ENCODE assay signal across 18 mouse cellular contexts in the genomic region with DNA sequence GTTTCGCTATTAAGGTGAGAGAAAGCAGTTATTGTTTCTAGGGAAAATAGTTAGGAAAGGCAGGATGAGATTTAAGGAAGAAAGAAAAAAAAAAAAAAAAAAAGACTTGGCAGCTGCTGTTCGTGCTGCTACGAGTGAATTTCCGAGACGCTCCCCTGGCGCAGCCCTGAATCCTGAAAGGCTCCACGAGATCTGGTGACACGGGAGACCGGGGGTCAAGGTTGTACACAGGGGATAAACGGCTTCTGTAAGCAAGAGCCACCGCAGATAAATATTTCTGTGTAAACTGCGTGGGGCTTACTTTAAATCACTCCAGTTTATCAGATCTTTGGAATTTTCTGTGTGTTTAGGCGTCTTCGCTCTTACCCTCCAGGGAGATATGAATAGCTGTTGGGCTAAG. TPM values are rescaled to one million over a fixed set of nuclear protein-coding genes. Genes with fewer than 3 reads are reported as not detected.
DNase-seq lines count a peak whose midpoint lies in the region; ATAC-seq and TF ChIP-seq lines count a peak whose summit lies in the region.
"Had no signal": no experiment of that assay in that cellular context is flagged by ENCODE, and none has a peak within 500 bp of the region (broad histone marks: within the 10 kb centered on the region; RNA-seq: fewer than 3 reads in every experiment).

No protein-coding gene starts in this region.

- H3K27me3 ChIP-seq in heart, postnatal 0 days (ENCODE audit: control insufficient read depth, insufficient read depth, low read length) = no peaks in the 10 kb centered on the region
- H3K27me3 ChIP-seq in neural tube, embryonic 13.5 days = no peaks in the 10 kb centered on the region
- H3K27me3 ChIP-seq in intestine, postnatal 0 days (replicated peaks; ENCODE audit: control insufficient read depth, insufficient read depth, low read length) = no peaks in the 10 kb centered on the region
- H3K27me3 ChIP-seq in stomach, postnatal 0 days (ENCODE audit: control insufficient read depth, insufficient read depth, low read length) = no peaks in the 10 kb centered on the region
- H3K27me3 ChIP-seq: CH12.LX; liver, embryonic 15.5 days had no signal

- H3K4me3 ChIP-seq in heart, postnatal 0 days (ENCODE audit: low read depth, low read length) = no peak overlapping the region
- H3K4me3 ChIP-seq in neural tube, embryonic 13.5 days = no peak overlapping the region
- no peak overlapping the region for H3K4me3 ChIP-seq in intestine, postnatal 0 days (ENCODE audit: low read depth, low read length)
- no peak overlapping the region for H3K4me3 ChIP-seq in stomach, postnatal 0 days (ENCODE audit: low read depth, low read length)
- H3K4me3 ChIP-seq: liver, embryonic 15.5 days; midbrain, embryonic 12.5 days had no signal

- TF ChIP-seq EP300 in heart, postnatal 0 days (IDR thresholded peaks at IDR 0.05; ENCODE audit: low read depth) = no peak
- TF ChIP-seq EP300 in stomach, postnatal 0 days (optimal IDR thresholded peaks at IDR 0.05) = no peak

- no peak for TF ChIP-seq CTCF in heart, postnatal 0 days (IDR thresholded peaks at IDR 0.05; ENCODE audit: low read depth)
- no peak for TF ChIP-seq CTCF in intestine, postnatal 0 days (IDR thresholded peaks at IDR 0.05; ENCODE audit: low read depth)
- TF ChIP-seq CTCF in stomach, postnatal 0 days (IDR thresholded peaks at IDR 0.05; ENCODE audit: low read depth) = no peak

- no peaks in the 10 kb centered on the region for H3K36me3 ChIP-seq in heart, postnatal 0 days (replicated peaks; ENCODE audit: control insufficient read depth, insufficient read depth, low read length)
- H3K36me3 ChIP-seq in neural tube, embryonic 13.5 days = no peaks in the 10 kb centered on the region
- H3K36me3 ChIP-seq in intestine, postnatal 0 days (ENCODE audit: control insufficient read depth, insufficient read depth) = no peaks in the 10 kb centered on the region
- H3K36me3 ChIP-seq in stomach, postnatal 0 days (ENCODE audit: control insufficient read depth, insufficient read depth, low read length) = no peaks in the 10 kb centered on the region
- H3K36me3 ChIP-seq: liver, embryonic 15.5 days; midbrain, embryonic 12.5 days had no signal

- H3K9me3 ChIP-seq in heart, postnatal 0 days (replicated peaks; ENCODE audit: control insufficient read depth, low read length) = no peaks in the 10 kb centered on the region
- no peaks in the 10 kb centered on the region for H3K9me3 ChIP-seq in neural tube, embryonic 13.5 days
- H3K9me3 ChIP-seq in intestine, postnatal 0 days (ENCODE audit: control insufficient read depth) = no peaks in the 10 kb centered on the region
- no peaks in the 10 kb centered on the region for H3K9me3 ChIP-seq in stomach, postnatal 0 days (ENCODE audit: control insufficient read depth, low read length)
- H3K9me3 ChIP-seq: liver, embryonic 15.5 days; midbrain, embryonic 12.5 days had no signal

- no peak overlapping the region for H3K9ac ChIP-seq in heart, postnatal 0 days (replicated peaks; ENCODE audit: low read depth, low read length)
- 0 out of 2 replicates have a peak overlapping the region, but pooled peaks have one; percentile 38 for H3K9ac ChIP-seq in neural tube, embryonic 13.5 days
- H3K9ac ChIP-seq in intestine, postnatal 0 days (ENCODE audit: low read depth, low read length) = no peak overlapping the region
- H3K9ac ChIP-seq in stomach, postnatal 0 days (ENCODE audit: low read length) = no peak overlapping the region
- H3K9ac ChIP-seq: liver, embryonic 15.5 days; midbrain, embryonic 12.5 days had no signal

- no peak for DNase-seq in heart, postnatal 0 days (ENCODE audit: low spot score)
- no peak for DNase-seq in heart, adult 18-20 months
- no peak for DNase-seq in neural tube, embryonic 10.5 days (ENCODE audit: extremely low spot score, low spot score)
- no peak for DNase-seq in stomach, postnatal 0 days (ENCODE audit: low spot score)
- DNase-seq in B cell, adult 2 months = no peak
- DNase-seq in urinary bladder, postnatal 36 days (ENCODE audit: low spot score in 2 of 2) = no peak
- DNase-seq: cerebellum, adult 9-11 months; heart, postnatal 10 days; thymus, postnatal 36 days had no signal

- ATAC-seq in heart, postnatal 0 days (ENCODE audit: insufficient read depth, low read depth) = no peak
- no peak for ATAC-seq in neural tube, embryonic 13.5 days (ENCODE audit: low read depth)
- ATAC-seq in intestine, postnatal 0 days = no peak
- no peak for ATAC-seq in stomach, postnatal 0 days (ENCODE audit: low FRiP score, low TSS enrichment)

- no peak overlapping the region for H3K27ac ChIP-seq in heart, postnatal 0 days (ENCODE audit: low read depth)
- H3K27ac ChIP-seq in neural tube, embryonic 13.5 days (replicated peaks) = no peak overlapping the region; the same call in 1 of the 2 replicates
- H3K27ac ChIP-seq in intestine, postnatal 0 days (ENCODE audit: low read depth, low read length) = no peak overlapping the region
- H3K27ac ChIP-seq in stomach, postnatal 0 days (replicated peaks) = no peak overlapping the region
- H3K27ac ChIP-seq: kidney, postnatal 0 days; liver, embryonic 15.5 days; midbrain, embryonic 12.5 days had no signal

- peak overlapping the region; percentile 15; the same call in 1 of the 2 replicates for H3K4me2 ChIP-seq in heart, postnatal 0 days (ENCODE audit: low read depth, low read length)
- peak overlapping the region; percentile 36 for H3K4me2 ChIP-seq in neural tube, embryonic 13.5 days
- H3K4me2 ChIP-seq in intestine, postnatal 0 days (replicated peaks; ENCODE audit: low read depth) = peak overlapping the region; percentile 43
- H3K4me2 ChIP-seq in stomach, postnatal 0 days (replicated peaks; ENCODE audit: low read depth) = peak overlapping the region; percentile 21
- H3K4me2 ChIP-seq: liver, embryonic 15.5 days; midbrain, embryonic 12.5 days had no signal

- 58% methylated on average over 14 of the region's 14 CpGs for WGBS in heart, postnatal 0 days
- WGBS in neural tube, embryonic 13.5 days = 54% methylated on average over 14 of the region's 14 CpGs
- WGBS in intestine, postnatal 0 days = 30% methylated on average over 14 of the region's 14 CpGs
- 33% methylated on average over 14 of the region's 14 CpGs for WGBS in stomach, postnatal 0 days

- H3K4me1 ChIP-seq in heart, postnatal 0 days (ENCODE audit: control insufficient read depth, insufficient read depth) = no peaks in the 10 kb centered on the region
- peaks cover 57% of the 10 kb centered on the region for H3K4me1 ChIP-seq in neural tube, embryonic 13.5 days (replicated peaks)
- 0 out of 2 replicates have a peak, but pooled peaks cover 7% of the 10 kb centered on the region for H3K4me1 ChIP-seq in intestine, postnatal 0 days (replicated peaks; ENCODE audit: control insufficient read depth, insufficient read depth, low read length)
- no peaks in the 10 kb centered on the region for H3K4me1 ChIP-seq in stomach, postnatal 0 days (replicated peaks; ENCODE audit: control insufficient read depth, insufficient read depth)
- H3K4me1 ChIP-seq: liver, embryonic 15.5 days had no signal

RNA-seq across cellular contexts. Expression of gene Tshz2, which starts 8.7 kb away (rescaled TPM):
- 4.0 and 7.8 TPM in 2 replicates for total RNA-seq in heart, postnatal 0 days (2014; rRNA removed; ENCODE audit: low replicate concordance)
- polyA plus RNA-seq in heart, postnatal 0 days (2015; fragmentation: Nextera tagmentation; extraction: Ambion mirVana) = 2.5 and 2.8 TPM in 2 replicates
- 10 to 100 TPM; 11.4 to 12.0 TPM for total RNA-seq in heart, adult 18-20 months (2021)
- 50.6 and 54.6 TPM in 2 replicates for polyA plus RNA-seq in neural tube, embryonic 13.5 days (2015; fragmentation: Nextera tagmentation; extraction: Ambion mirVana)
- 6.3 and 6.6 TPM in 2 replicates for polyA plus RNA-seq in intestine, postnatal 0 days (2015; fragmentation: Nextera tagmentation; extraction: Ambion mirVana)
- 5.4 and 6.7 TPM in 2 replicates for polyA plus RNA-seq in stomach, postnatal 0 days (2015; fragmentation: Nextera tagmentation; extraction: Ambion mirVana)
- total RNA-seq: CH12.LX had no signal

RNA-seq across cellular contexts. Expression of gene Gm11011, which starts 54.0 kb away (rescaled TPM):
- not detected in 2 replicates for total RNA-seq in heart, postnatal 0 days (2014; rRNA removed; ENCODE audit: low replicate concordance)
- polyA plus RNA-seq in heart, postnatal 0 days (2015; fragmentation: Nextera tagmentation; extraction: Ambion mirVana) = not detected in 2 replicates
- total RNA-seq in heart, adult 18-20 months (2021) = not detected
- not detected in 2 replicates for polyA plus RNA-seq in neural tube, embryonic 13.5 days (2015; fragmentation: Nextera tagmentation; extraction: Ambion mirVana)
- polyA plus RNA-seq in intestine, postnatal 0 days (2015; fragmentation: Nextera tagmentation; extraction: Ambion mirVana) = not detected in 2 replicates
- not detected in 2 replicates for polyA plus RNA-seq in stomach, postnatal 0 days (2015; fragmentation: Nextera tagmentation; extraction: Ambion mirVana)
- total RNA-seq: CH12.LX; gastrocnemius, adult 18-20 months; heart, postnatal 10 days; left cerebral cortex, adult 18-20 months had no signal
- polyA plus RNA-seq: kidney, postnatal 0 days; liver, embryonic 15.5 days; midbrain, embryonic 12.5 days; spleen, adult 2 months had no signal
